In genomic region chr1:128327165-128327564, GRCm38 (mm10) we compare ENCODE assay signal across 31 mouse cellular contexts. TPM values are rescaled to one million over a fixed set of nuclear protein-coding genes. Genes with fewer than 3 reads are reported as not detected.
A peak's percentile ranks its signal among the peaks of the same experiment; 100 is the strongest.
DNase-seq lines count a peak whose midpoint lies in the region; ATAC-seq and TF ChIP-seq lines count a peak whose summit lies in the region.
"Had no signal": no experiment of that assay in that cellular context is flagged by ENCODE, and none has a peak within 500 bp of the region (broad histone marks: within the 10 kb centered on the region; RNA-seq: fewer than 3 reads in every experiment).

No protein-coding gene starts in this region.

- H3K4me2 ChIP-seq in liver, embryonic 12.5 days, result no peak overlapping the region
- no peak overlapping the region for H3K4me2 ChIP-seq in liver, postnatal 0 days (ENCODE audit: low read depth, low read length)
- H3K4me2 ChIP-seq in intestine, postnatal 0 days (replicated peaks; ENCODE audit: low read depth), result peak overlapping the region; percentile 52
- H3K4me2 ChIP-seq: heart, embryonic 15.5 days; hindbrain, embryonic 12.5 days; kidney, embryonic 15.5 days; limb, embryonic 13.5 days; midbrain, embryonic 15.5 days had no signal

- peaks cover 74% of the 10 kb centered on the region for H3K36me3 ChIP-seq in liver, embryonic 12.5 days
- H3K36me3 ChIP-seq in liver, postnatal 0 days (replicated peaks; ENCODE audit: insufficient read depth, low read length), result peaks cover 17% of the 10 kb centered on the region
- H3K36me3 ChIP-seq in intestine, postnatal 0 days (ENCODE audit: control insufficient read depth, insufficient read depth), result peaks cover 14% of the 10 kb centered on the region
- H3K36me3 ChIP-seq: midbrain, embryonic 15.5 days had no signal

- peak; percentile 56 for ATAC-seq in liver, embryonic 12.5 days
- ATAC-seq in liver, postnatal 0 days, result no peak
- no peak for ATAC-seq in intestine, postnatal 0 days
- ATAC-seq in megakaryocyte progenitor cell, adult 5-6 weeks (replicated peaks; ENCODE audit: poor library complexity), result peak; percentile 37
- ATAC-seq in inflammation-experienced regulatory T-cells, adult 6 months, result no peak
- ATAC-seq: forebrain, embryonic 14.5 days; hindbrain, postnatal 0 days; midbrain, embryonic 15.5 days; Patski had no signal

- H3K4me3 ChIP-seq in liver, embryonic 12.5 days, result no peak overlapping the region
- H3K4me3 ChIP-seq in liver, postnatal 0 days (ENCODE audit: low read depth, low read length), result no peak overlapping the region
- peak overlapping the region; percentile 32 for H3K4me3 ChIP-seq in intestine, postnatal 0 days (ENCODE audit: low read depth, low read length)
- H3K4me3 ChIP-seq: heart, embryonic 10.5 days; heart, embryonic 15.5 days; hindbrain, embryonic 12.5 days; kidney, embryonic 15.5 days; limb, embryonic 13.5 days; midbrain, embryonic 10.5 days; midbrain, embryonic 15.5 days had no signal

- no peaks in the 10 kb centered on the region for H3K27me3 ChIP-seq in liver, embryonic 12.5 days (replicated peaks)
- H3K27me3 ChIP-seq in liver, postnatal 0 days (ENCODE audit: insufficient read depth, low read length), result no peaks in the 10 kb centered on the region
- no peaks in the 10 kb centered on the region for H3K27me3 ChIP-seq in intestine, postnatal 0 days (replicated peaks; ENCODE audit: control insufficient read depth, insufficient read depth, low read length)
- H3K27me3 ChIP-seq: CH12.LX; heart, embryonic 15.5 days; hindbrain, embryonic 12.5 days; kidney, embryonic 15.5 days; limb, embryonic 13.5 days; midbrain, embryonic 15.5 days; Patski had no signal

- H3K27ac ChIP-seq in liver, embryonic 12.5 days, result no peak overlapping the region
- H3K27ac ChIP-seq in liver, postnatal 0 days (ENCODE audit: low read depth), result no peak overlapping the region
- peak overlapping the region; percentile 28; the same call in 1 of the 2 replicates for H3K27ac ChIP-seq in intestine, postnatal 0 days (ENCODE audit: low read depth, low read length)
- H3K27ac ChIP-seq: heart, embryonic 10.5 days; heart, embryonic 15.5 days; hindbrain, embryonic 12.5 days; hindbrain, postnatal 0 days; kidney, embryonic 15.5 days; limb, embryonic 13.5 days; macrophage; midbrain, embryonic 10.5 days; midbrain, embryonic 15.5 days; stomach, postnatal 0 days had no signal

- 19% methylated on average over 1 of the region's 1 CpGs for WGBS in liver, embryonic 12.5 days (ENCODE audit: insufficient replicate concordance)
- WGBS in liver, postnatal 0 days (ENCODE audit: insufficient replicate concordance), result 55% methylated on average over 1 of the region's 1 CpGs
- 78% methylated on average over 1 of the region's 1 CpGs for WGBS in intestine, postnatal 0 days

- TF ChIP-seq EP300 in liver, postnatal 0 days (IDR thresholded peaks at IDR 0.05; ENCODE audit: low read depth), result no peak

- peaks cover 29% of the 10 kb centered on the region for H3K4me1 ChIP-seq in liver, embryonic 12.5 days
- H3K4me1 ChIP-seq in liver, postnatal 0 days (ENCODE audit: insufficient read depth), result peaks cover 7% of the 10 kb centered on the region; the same call in 1 of the 2 replicates
- H3K4me1 ChIP-seq in intestine, postnatal 0 days (replicated peaks; ENCODE audit: control insufficient read depth, insufficient read depth, low read length), result no peaks in the 10 kb centered on the region
- H3K4me1 ChIP-seq: hindbrain, embryonic 12.5 days; kidney, embryonic 15.5 days; limb, embryonic 13.5 days; midbrain, embryonic 10.5 days; midbrain, embryonic 15.5 days had no signal

- H3K9ac ChIP-seq in liver, embryonic 12.5 days, result no peak overlapping the region
- no peak overlapping the region for H3K9ac ChIP-seq in liver, postnatal 0 days (replicated peaks)
- H3K9ac ChIP-seq in intestine, postnatal 0 days (ENCODE audit: low read depth, low read length), result peak overlapping the region; percentile 31; the same call in 1 of the 2 replicates
- H3K9ac ChIP-seq: heart, embryonic 15.5 days; hindbrain, embryonic 12.5 days; kidney, embryonic 15.5 days; limb, embryonic 13.5 days; midbrain, embryonic 15.5 days had no signal

- no peak for TF ChIP-seq CTCF in liver, postnatal 0 days (IDR thresholded peaks at IDR 0.05; ENCODE audit: low read depth)
- no peak for TF ChIP-seq CTCF in intestine, postnatal 0 days (IDR thresholded peaks at IDR 0.05; ENCODE audit: low read depth)

- no peak for DNase-seq in liver, postnatal 0 days
- no peak for DNase-seq in adrenal gland, adult 8-10 months
- DNase-seq in adrenal gland, postnatal 36 days, result no peak
- DNase-seq: B cell, adult 2 months; cerebellum, adult 8-10 months; cerebellum, postnatal 25 days; gastrocnemius, postnatal 14 days; heart, postnatal 36 days; kidney, adult 18-20 months; kidney, postnatal 25 days; lung, adult 2 months; lung, postnatal 10 days; thymus, adult 18-20 months; thymus, postnatal 25 days had no signal

- H3K9me3 ChIP-seq in liver, embryonic 12.5 days (replicated peaks), result no peaks in the 10 kb centered on the region
- H3K9me3 ChIP-seq in liver, postnatal 0 days (ENCODE audit: low read length), result no peaks in the 10 kb centered on the region
- H3K9me3 ChIP-seq in intestine, postnatal 0 days (ENCODE audit: control insufficient read depth), result no peaks in the 10 kb centered on the region
- H3K9me3 ChIP-seq: heart, embryonic 10.5 days; heart, embryonic 15.5 days; hindbrain, embryonic 12.5 days; kidney, embryonic 15.5 days; limb, embryonic 13.5 days; midbrain, embryonic 10.5 days; midbrain, embryonic 15.5 days had no signal

RNA-seq across cellular contexts. Expression of gene Lct, which starts 1.0 kb away (rescaled TPM):
- 0.05 TPM in 1 of 2 replicates, not detected in the other for polyA plus RNA-seq in liver, embryonic 12.5 days (2016; fragmentation: Nextera tagmentation; extraction: Ambion mirVana)
- 0.07 TPM in 1 of 2 replicates, not detected in the other for polyA plus RNA-seq in liver, postnatal 0 days (2015; fragmentation: Nextera tagmentation; extraction: Ambion mirVana)
- 119 and 136 TPM in 2 replicates for polyA plus RNA-seq in intestine, postnatal 0 days (2015; fragmentation: Nextera tagmentation; extraction: Ambion mirVana)
- total RNA-seq in megakaryocyte progenitor cell, adult 5-6 weeks (2015), result 0.07 and 0.20 TPM in 2 replicates
- total RNA-seq in megakaryocyte progenitor cell, adult 5-6 weeks (2017), result 0.75 TPM in 1 of 2 replicates, not detected in the other
- under 1 TPM; 0.08 to 0.53 (median 0.17) TPM for polyA plus RNA-seq in inflammation-experienced regulatory T-cells, adult 6 months (2017; shearing (Covaris generic))
- total RNA-seq in adrenal gland, adult 8-10 months (2022), result under 1 TPM in 3 of 4 experiments, not detected in 1; 0.03 to 0.08 (median 0.06) TPM
- under 1 TPM in 1 of 2 experiments, not detected in 1; 0.20 TPM for total RNA-seq in adrenal gland, postnatal 36 days (2021)
- total RNA-seq: gastrocnemius, postnatal 14 days; heart, postnatal 36 days had no signal
- polyA plus RNA-seq: macrophage had no signal

RNA-seq across cellular contexts. Expression of gene Mcm6, which starts 32.3 kb away (rescaled TPM):
- polyA plus RNA-seq in liver, embryonic 12.5 days (2016; fragmentation: Nextera tagmentation; extraction: Ambion mirVana), result 343 and 345 TPM in 2 replicates
- 72.3 and 89.1 TPM in 2 replicates for polyA plus RNA-seq in liver, postnatal 0 days (2015; fragmentation: Nextera tagmentation; extraction: Ambion mirVana)
- 56.7 and 59.6 TPM in 2 replicates for polyA plus RNA-seq in intestine, postnatal 0 days (2015; fragmentation: Nextera tagmentation; extraction: Ambion mirVana)
- total RNA-seq in megakaryocyte progenitor cell, adult 5-6 weeks (2015), result 331 and 334 TPM in 2 replicates
- total RNA-seq in megakaryocyte progenitor cell, adult 5-6 weeks (2017), result 411 and 429 TPM in 2 replicates
- polyA plus RNA-seq in inflammation-experienced regulatory T-cells, adult 6 months (2017; shearing (Covaris generic)), result 100 to 1,000 TPM in 2 of 3 experiments, 10 to 100 TPM in 1; 93.0 to 227 (median 108) TPM
- total RNA-seq in adrenal gland, adult 8-10 months (2022), result 10 to 100 TPM; 16.8 to 20.3 (median 18.1) TPM
- 10 to 100 TPM; 25.4 to 27.2 TPM for total RNA-seq in adrenal gland, postnatal 36 days (2021)

Comparison
In these comparisons a context has a peak if more than half of its experiments do, and no peak if none do; other contexts are left out.
1. ATAC-seq: peak in liver, embryonic 12.5 days (single experiment) and megakaryocyte progenitor cell, adult 5-6 weeks (single experiment); none in liver, postnatal 0 days (single experiment), intestine, postnatal 0 days (single experiment) and inflammation-experienced regulatory T-cells, adult 6 months (single experiment).
2. RNA of gene Lct, which starts 1.0 kb away (polyA plus RNA-seq): 119 to 136 TPM in intestine, postnatal 0 days; 0.08 to 0.53 TPM in inflammation-experienced regulatory T-cells, adult 6 months, 0.07 TPM in liver, postnatal 0 days and 0.05 TPM in liver, embryonic 12.5 days; every median in the first group is over 10 times any median in the second.